Mouse (Mus musculus) forebrain, embryonic 14.5 days (tissue): ENCODE measurements at regions not wholly inside any gene's neighbourhood (a gene's known extent, or its start where the extent isn't known, plus 50 kb on each side); places are given as distances from the start of the nearest gene placed in this dataset.

Source experiments
- ATAC-seq: fragments of 200-750 bp; cut with Nextera tagmentation; 2 replicates; pipeline ENCODE4 v1.8.0; 2017; ENCODE audit warnings: mild to moderate bottlenecking, moderate library complexity
- DNase-seq: peaks from one replicate; pipeline ENCODE4 v3.0.0-alpha.2; 2015; ENCODE audit warnings: low spot score
- H3K27ac ChIP-seq: fragments of 300-500 bp; sonication (generic); 2 replicates; pipeline ENCODE4 v1.5.1; 2014; ENCODE audit warnings: low read depth, mild to moderate bottlenecking, control low read depth, low read length, moderate library complexity
- H3K27me3 ChIP-seq: fragments of 300-500 bp; sonication (generic); replicated peaks from 2 replicates; pipeline ENCODE4 v1.6.1; 2014; ENCODE audit warnings: low read length, control low read depth, mixed read lengths; ENCODE audit not compliant: control insufficient read depth, insufficient read depth
- H3K36me3 ChIP-seq: fragments of 300-500 bp; sonication (generic); 2 replicates; pipeline ENCODE4 v1.6.1; 2014; ENCODE audit warnings: low read length, control low read depth; ENCODE audit not compliant: control insufficient read depth, insufficient read depth
- H3K4me1 ChIP-seq: fragments of 300-500 bp; sonication (generic); 2 replicates; pipeline ENCODE4 v1.6.1; 2014; ENCODE audit warnings: antibody characterized with exemption, low read length, control low read depth; ENCODE audit not compliant: control insufficient read depth, insufficient read depth
- H3K4me2 ChIP-seq: fragments of 300-500 bp; sonication (generic); 2 replicates; pipeline ENCODE4 v1.6.1; 2014; ENCODE audit warnings: mild to moderate bottlenecking, control low read depth, low read length
- H3K4me3 ChIP-seq: fragments of 300-500 bp; sonication (generic); 2 replicates; pipeline ENCODE4 v1.5.1; 2014; ENCODE audit warnings: low read depth, low read length, control low read depth
- H3K9ac ChIP-seq: fragments of 300-500 bp; sonication (generic); 2 replicates; pipeline ENCODE4 v1.6.1; 2014; ENCODE audit warnings: mild to moderate bottlenecking, low read length, control low read depth, moderate library complexity
- H3K9me3 ChIP-seq: fragments of 300-500 bp; sonication (generic); replicated peaks from 2 replicates; pipeline ENCODE4 v1.6.1; 2016; ENCODE audit warnings: low read length, control low read depth, mixed read lengths; ENCODE audit not compliant: control insufficient read depth
- WGBS: fragments of 180-500 bp; shearing (Covaris S2); extraction: QIAGEN DNeasy Blood & Tissue Kit; methylation state at CpG from one replicate; pipeline ENCODE4 v1.1.7; 2014; 5-methylcytosine and 5-hydroxymethylcytosine counted together

DNA sequence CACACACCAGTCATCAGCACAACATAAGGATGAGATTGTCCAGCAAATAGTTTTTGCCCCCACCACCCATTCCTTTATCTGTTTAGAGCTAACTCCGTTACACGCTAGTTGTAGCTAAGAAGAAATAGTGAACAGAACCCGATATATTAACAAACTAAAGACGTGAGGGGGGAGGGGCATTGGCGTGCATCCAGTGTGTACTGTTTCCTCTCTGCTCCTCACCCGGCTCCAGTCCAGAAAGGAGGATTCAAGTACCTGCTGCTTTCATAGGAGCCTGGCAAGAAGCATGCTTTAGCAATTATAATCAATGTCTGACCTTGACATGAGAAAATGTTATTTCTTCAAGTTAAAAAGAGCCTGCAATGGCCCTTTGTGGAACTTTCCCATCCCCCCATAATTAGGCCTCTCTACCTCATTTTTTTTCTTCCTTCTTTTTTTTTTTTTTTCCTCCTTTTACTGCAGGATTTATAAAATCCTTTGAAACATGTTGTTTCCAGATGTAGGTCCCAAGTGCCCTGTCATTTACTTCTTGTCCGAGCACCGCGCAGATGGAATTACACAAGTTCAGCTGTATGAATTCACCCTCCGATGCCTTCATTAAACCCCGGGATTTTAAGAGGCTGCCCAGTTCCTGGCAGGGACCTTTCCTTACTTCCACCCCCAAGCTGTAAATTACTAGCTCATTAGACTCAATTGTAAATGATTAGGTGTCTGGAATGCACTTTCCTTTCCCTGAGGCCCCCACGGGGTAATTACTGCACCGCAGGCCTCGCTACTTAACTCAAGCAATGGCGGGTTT, 116.6 kb upstream of the Lpar1 start:
- Histone ChIP-seq H3K36me3 (no peaks in the 10 kb centered on the region), H3K27ac (peak overlapping the region; percentile 44; the same call in 1 of the 2 replicates), H3K4me1 (peaks cover 19% of the 10 kb centered on the region; the same call in 1 of the 2 replicates), H3K9me3 (no peaks in the 10 kb centered on the region), H3K4me3 (no peak overlapping the region), H3K4me2 (peak overlapping the region; percentile 29), H3K27me3 (no peaks in the 10 kb centered on the region), H3K9ac (no peak overlapping the region)
- peak; percentile 89 for ATAC-seq
- DNase-seq, result peak; percentile 94
- WGBS, result 1% methylated on average over 15 of the region's 15 CpGs

DNA sequence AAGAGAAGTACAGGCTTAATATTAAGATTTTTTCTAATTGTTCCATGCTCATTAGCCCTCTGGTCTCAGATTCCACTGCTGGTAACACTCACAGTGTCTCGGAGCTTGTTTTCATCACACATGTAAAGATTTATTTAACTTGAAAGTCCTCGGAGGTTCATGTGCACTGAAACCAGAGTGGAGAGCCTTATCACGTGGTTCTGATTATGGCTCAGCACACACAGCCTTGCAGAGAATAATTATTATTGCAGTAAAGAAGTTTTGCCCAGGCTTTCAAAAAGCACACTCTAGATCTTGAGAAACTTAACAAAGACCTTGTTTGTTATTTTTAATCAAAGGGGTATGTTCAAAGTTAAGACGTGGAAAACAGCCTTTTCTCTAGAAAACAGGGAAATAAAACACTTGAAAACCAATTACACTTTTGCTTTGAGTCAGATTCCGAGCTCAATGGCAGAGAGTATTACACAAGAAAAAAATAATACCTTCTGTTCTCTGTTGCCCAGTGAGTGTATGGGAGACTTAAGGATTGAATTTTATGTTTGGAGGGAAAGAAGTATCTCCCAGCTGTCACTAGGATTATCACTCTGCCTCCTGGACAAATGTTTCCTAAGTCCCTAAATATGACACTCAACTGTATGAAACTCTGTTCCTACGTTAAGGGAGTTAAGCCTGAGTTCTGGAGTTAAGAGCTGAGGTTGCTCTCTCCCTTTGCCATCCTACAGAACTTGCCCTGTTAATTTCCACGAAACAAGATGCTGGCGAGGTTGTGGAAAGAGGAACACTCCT, 114.9 kb upstream of the Lpar1 start:
- H3K27me3 ChIP-seq, result no peaks in the 10 kb centered on the region
- H3K9ac ChIP-seq, result no peak overlapping the region
- WGBS, result 33% methylated on average over 8 of the region's 8 CpGs
- H3K36me3 ChIP-seq, result no peaks in the 10 kb centered on the region
- no peak overlapping the region for H3K4me3 ChIP-seq
- H3K4me2 ChIP-seq, result no peak overlapping the region
- ATAC-seq, result no peak
- no peaks in the 10 kb centered on the region for H3K9me3 ChIP-seq
- DNase-seq, result peak; percentile 19
- H3K27ac ChIP-seq, result no peak overlapping the region
- peaks cover 19% of the 10 kb centered on the region; the same call in 1 of the 2 replicates for H3K4me1 ChIP-seq

DNA sequence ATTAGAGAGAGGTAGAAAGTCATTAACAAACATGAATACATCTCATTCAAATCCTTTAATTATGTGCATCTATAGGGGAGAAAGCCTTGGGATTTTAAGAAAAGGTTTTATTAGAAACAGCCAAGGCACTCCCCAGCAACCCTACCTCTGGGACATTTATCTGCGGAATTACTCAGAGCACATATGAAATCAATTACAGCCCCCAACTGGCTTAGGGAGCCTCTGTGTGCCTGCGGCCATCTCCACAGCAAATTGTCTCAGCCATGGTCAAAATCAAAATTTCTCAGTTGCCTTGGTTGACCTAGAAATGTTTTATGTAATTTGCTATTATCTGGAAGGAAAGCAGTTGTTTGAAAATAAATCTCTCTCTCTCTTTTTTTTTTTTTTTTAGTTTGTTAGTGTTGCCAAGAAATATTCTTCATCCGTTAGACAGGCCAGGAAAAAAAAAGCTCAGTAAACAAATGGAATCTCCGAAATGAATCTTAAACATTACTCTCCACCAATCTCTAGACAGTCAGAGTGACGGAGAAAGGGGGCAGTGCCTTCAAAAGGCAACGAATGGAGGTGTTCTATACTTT, 110.0 kb upstream of the Lpar1 start:
- H3K4me2 ChIP-seq, result no peak overlapping the region
- H3K9ac ChIP-seq, result no peak overlapping the region
- H3K27ac ChIP-seq, result no peak overlapping the region
- no peaks in the 10 kb centered on the region for H3K36me3 ChIP-seq
- WGBS, result 66% methylated on average over 6 of the region's 6 CpGs
- H3K4me1 ChIP-seq, result peaks cover 3% of the 10 kb centered on the region; the same call in 1 of the 2 replicates
- ATAC-seq (no peak), DNase-seq (no peak)
- H3K4me3 ChIP-seq, result no peak overlapping the region
- no peaks in the 10 kb centered on the region for H3K27me3 ChIP-seq
- no peaks in the 10 kb centered on the region for H3K9me3 ChIP-seq

DNA sequence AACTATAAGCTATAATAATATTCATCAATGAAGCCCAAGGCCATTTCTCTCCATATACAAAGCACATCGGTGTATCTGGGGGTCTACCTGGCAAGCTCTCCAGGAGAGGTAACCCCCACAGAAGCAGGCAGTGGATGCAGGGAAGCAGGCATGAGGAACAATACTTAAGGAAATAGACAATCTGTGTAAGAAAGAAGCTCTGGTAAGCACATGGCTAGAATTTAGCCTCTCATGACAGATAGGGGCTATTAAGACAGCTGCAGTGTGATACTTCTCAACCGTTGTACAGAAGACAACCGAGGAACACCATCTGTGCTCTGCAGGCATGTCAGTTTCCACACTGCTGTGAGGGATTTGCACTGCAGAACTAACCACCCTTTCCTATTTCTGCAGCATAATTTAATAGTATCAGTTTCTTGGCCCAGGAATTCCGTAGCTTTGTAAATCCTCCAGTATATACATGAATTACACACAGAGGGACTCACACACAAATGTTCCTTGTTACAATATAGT, 108.1 kb upstream of the Lpar1 start:
- DNase-seq (peak; percentile 29), ATAC-seq (peak; percentile 46; the same call in 1 of the 2 replicates)
- no peaks in the 10 kb centered on the region for H3K36me3 ChIP-seq
- H3K27ac ChIP-seq, result no peak overlapping the region
- WGBS, result 62% methylated on average over 4 of the region's 4 CpGs
- H3K27me3 ChIP-seq, result no peaks in the 10 kb centered on the region
- H3K9ac ChIP-seq, result no peak overlapping the region
- no peaks in the 10 kb centered on the region for H3K9me3 ChIP-seq
- no peak overlapping the region for H3K4me2 ChIP-seq
- H3K4me3 ChIP-seq, result no peak overlapping the region
- H3K4me1 ChIP-seq, result no peaks in the 10 kb centered on the region

DNA sequence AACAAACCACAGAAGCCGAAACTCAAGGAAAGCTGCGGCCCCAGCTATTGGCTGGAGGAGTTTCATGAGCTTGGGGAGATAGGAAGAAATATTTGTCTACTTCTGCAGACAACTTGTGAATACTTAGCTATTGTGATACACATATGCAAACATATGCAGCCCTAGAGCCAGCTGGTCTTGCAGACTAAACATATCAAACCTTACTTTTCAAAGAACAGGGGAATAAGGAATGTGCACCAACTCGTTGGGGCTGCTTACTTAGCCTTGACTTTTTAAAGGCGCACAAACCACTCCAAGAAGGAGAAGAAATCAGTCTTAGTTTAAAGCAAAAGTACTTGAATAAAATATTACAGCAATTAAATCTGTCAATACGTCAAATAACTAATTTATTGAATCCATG, 106.8 kb upstream of the Lpar1 start:
- 74% methylated on average over 5 of the region's 5 CpGs for WGBS
- Histone ChIP-seq H3K9me3 (no peaks in the 10 kb centered on the region), H3K9ac (no peak overlapping the region), H3K36me3 (no peaks in the 10 kb centered on the region), H3K4me3 (no peak overlapping the region), H3K4me1 (no peaks in the 10 kb centered on the region), H3K4me2 (no peak overlapping the region), H3K27me3 (no peaks in the 10 kb centered on the region), H3K27ac (no peak overlapping the region)
- DNase-seq (no peak), ATAC-seq (no peak)

DNA sequence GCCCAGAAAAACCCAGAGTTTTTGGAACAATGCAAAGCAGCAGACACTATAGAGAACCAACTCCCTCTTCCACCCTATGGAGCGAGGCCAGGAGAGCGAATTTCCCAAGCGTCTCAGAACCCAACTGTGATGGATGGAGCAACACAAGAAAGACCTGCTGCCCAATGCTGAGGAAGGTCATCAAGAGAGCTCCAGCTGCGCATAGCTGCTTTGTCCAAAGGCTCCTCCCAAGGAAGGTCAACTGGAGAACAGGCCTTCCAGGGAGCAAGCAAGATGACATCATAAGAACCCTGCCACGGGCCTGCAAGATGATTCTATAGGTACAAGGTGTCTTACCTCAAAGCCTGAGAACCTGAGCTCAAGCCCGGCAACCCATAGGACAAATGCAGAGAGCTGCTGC, 104.5 kb upstream of the Lpar1 start:
- WGBS, result 77% methylated on average over 6 of the region's 6 CpGs
- DNase-seq, result no peak

DNA sequence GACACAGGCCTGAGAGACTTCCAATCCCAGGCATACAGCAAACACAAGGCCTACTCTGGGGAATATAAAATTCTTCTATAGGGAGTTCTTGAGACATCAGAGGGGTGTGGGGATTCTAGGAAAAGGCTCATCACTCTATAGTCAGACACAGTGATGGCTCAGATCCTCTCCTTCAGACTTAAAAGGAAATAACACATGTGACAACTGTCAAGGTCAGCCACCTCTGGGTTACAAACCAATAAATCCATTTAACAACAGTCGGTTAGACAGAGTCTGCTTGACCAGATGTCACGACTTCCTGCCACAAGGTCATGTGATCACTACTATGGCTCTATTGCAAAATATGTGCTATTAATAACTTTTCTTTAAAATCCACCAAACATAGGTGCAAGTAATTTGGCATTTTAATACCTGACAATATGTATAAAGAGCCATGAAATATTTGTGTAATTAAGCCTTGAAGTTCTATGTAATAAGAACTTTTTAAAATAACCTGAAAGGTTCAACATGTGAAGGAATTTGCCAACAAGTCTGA, 94.1 kb upstream of the Lpar1 start:
- DNase-seq (no peak), ATAC-seq (no peak)
- 86% methylated on average over 2 of the region's 2 CpGs for WGBS
- Histone ChIP-seq H3K36me3 (no peaks in the 10 kb centered on the region), H3K9ac (no peak overlapping the region), H3K9me3 (no peaks in the 10 kb centered on the region), H3K4me1 (no peaks in the 10 kb centered on the region), H3K27me3 (no peaks in the 10 kb centered on the region), H3K4me3 (no peak overlapping the region), H3K4me2 (no peak overlapping the region), H3K27ac (no peak overlapping the region)

More for the DNA sequence above, 104.5 kb upstream of the Lpar1 start:
- H3K27ac ChIP-seq, result no peak overlapping the region
- no peak for ATAC-seq
- no peak overlapping the region for H3K4me3 ChIP-seq
- H3K36me3 ChIP-seq, result no peaks in the 10 kb centered on the region
- H3K9me3 ChIP-seq, result no peaks in the 10 kb centered on the region
- no peaks in the 10 kb centered on the region for H3K4me1 ChIP-seq
- no peaks in the 10 kb centered on the region for H3K27me3 ChIP-seq
- H3K4me2 ChIP-seq, result no peak overlapping the region
- no peak overlapping the region for H3K9ac ChIP-seq

DNA sequence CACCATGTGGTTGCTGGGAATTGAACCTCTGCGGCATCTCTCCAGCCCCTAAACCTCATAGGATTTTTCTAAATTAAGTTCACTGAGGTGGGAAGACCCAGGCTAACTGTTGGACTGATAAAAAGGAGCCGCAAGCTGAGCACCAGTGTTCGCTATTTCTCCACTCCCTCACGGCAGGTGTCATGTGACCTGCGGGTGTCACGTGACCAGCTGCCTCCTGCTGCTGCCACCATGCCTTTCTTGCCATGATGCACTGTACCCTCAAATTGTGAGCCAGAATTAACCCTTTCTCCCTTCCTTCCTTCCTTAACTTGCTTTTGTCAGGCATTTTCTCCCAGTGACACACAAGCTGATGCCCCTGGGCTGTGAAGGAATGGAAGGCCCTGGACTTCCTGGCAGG, 93.1 kb upstream of the Lpar1 start:
- no peak overlapping the region for H3K4me2 ChIP-seq
- H3K4me1 ChIP-seq, result no peaks in the 10 kb centered on the region
- 92% methylated on average over 6 of the region's 6 CpGs for WGBS
- no peaks in the 10 kb centered on the region for H3K36me3 ChIP-seq
- H3K9me3 ChIP-seq, result no peaks in the 10 kb centered on the region
- no peak overlapping the region for H3K4me3 ChIP-seq
- ATAC-seq (no peak), DNase-seq (no peak)
- no peak overlapping the region for H3K9ac ChIP-seq
- no peaks in the 10 kb centered on the region for H3K27me3 ChIP-seq
- no peak overlapping the region for H3K27ac ChIP-seq
